Mouse (Mus musculus): ENCODE measurements at regions not wholly inside any gene's neighbourhood (a gene's known extent, or its start where the extent isn't known, plus 50 kb on each side); places are given as distances from the start of the nearest gene placed in this dataset.
A peak's percentile ranks its signal among the peaks of the same experiment; 100 is the strongest.

DNA sequence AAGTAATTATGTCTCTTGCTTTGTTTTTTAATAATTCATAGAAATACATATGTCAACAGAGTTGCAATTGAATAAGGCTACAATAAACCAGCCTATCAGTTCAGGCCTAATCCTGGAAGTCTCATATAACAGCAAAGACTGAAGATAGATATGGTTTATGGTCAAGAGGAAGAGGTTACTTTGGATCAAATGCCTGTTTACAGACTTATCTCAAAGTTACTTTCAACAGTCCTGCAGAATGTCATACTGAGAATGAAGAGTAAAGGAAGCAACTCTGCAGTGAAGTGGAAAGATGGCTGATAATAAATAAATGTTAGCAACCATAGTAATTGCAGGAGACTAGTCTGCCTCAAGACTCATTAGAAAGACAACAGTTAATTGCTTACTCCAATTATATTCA, 684.8 kb upstream of the Vstm2a start:
- DNase-seq (ENCODE audit: low spot score in 2 of 2), result no peak

DNA sequence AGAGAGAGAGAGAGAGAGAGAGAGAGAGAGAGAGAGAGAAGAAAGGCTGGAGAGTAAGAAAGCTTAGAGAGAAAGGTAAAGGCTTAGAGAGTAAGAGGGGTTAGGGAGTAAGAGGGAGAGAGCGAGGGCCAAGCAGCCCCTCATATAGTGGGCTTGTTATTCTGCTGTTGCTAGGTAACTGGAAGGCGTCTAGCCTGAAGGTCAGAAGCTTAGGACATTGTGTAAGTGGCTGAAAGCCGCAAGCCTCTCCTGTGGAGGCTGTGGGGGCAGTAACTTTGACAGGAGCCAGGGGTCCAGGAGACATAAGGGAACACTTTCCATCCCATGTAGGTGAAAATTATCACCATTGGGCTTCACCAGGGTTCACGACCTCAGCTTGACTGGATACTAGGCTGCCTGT, 637.6 kb upstream of the Vstm2a start:
- no peak for DNase-seq (ENCODE audit: low spot score in 2 of 2)

DNA sequence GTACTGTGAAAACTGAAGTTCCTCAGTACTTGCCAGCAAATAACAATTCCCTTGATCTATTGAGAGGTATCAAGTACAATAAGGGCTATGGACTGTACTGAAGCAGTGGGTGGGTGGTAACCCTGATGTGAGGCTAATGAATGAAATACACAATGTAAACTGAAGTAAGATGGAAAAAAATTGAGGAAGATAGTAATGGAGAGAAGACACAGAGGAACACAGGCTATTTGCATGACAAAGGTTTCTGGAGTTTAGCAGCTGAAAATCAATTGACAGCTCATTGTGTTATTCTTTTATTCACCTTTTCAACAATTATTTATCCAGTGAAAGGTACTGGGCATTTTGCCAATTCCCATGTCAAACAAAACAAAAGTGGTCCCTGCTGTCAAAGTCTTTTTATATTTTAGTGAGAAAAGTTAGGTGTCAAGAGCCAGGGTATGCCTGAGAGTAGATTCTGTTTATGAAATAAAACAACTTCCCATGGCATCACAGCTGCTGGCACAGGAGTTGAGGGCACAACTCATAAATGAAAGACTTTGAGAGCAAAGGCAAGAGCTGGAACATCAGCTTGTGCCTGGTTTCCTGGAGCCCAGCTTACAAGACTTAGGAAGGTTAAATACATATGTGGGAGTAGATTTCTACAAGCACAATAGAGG, 608.4 kb upstream of the Vstm2a start:
- DNase-seq (ENCODE audit: low spot score in 2 of 2), result no peak

DNA sequence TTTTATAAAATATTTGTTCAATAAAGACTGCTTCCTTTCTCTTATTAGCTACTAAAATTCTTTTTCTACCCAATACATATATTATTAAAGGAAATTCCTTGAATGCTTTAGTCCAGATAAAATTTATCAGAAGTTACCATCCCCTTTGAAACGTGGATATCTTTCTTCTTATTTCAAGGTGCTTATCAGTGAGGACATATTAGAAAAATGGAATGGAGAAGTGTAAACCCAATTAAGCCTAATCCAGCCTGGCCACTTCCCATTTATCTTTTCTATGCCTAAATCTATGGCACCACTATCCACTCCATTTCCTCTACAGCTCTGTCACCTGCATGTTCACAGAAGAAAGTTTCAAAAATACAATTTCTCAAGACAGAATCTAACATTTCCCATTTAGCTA, 568.5 kb upstream of the Vstm2a start:
- DNase-seq (ENCODE audit: low spot score in 2 of 2), result no peak

DNA sequence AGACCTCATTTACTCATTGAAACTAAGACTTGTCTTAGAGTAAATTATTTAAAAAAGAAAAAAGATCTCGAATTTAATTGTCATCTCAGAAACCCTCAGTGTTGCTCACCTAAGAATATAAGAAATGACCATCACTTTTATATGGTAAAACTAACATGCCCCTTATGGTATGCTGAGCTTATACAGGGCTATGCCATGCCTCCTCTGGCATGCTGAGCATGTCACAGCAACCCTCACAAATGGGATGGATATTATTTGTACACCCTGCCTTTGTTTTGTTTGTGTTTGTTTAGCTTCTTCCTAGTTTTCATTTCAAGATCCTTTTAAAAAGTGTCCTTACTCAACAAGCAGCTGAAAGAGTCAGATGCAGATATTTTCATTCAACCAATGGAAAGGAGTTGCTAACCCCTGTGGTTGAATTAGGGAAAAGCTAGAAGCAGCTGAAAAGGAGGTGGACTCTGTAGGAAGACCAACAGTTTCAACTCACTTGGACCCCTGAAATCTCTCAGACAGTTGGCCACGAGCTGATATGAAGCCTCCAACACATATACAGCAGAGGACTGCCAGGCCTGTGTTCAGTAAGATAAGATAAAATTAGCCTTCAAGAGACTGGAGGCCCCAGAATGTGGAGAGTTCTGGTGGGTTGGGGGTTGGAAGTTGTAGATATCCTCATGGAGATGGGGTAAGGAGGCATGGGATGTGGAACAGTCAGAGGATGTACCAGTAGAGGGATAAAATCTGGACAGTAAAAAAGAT, 559.3 kb upstream of the Vstm2a start:
- no peak for DNase-seq (ENCODE audit: low spot score in 2 of 2)

DNA sequence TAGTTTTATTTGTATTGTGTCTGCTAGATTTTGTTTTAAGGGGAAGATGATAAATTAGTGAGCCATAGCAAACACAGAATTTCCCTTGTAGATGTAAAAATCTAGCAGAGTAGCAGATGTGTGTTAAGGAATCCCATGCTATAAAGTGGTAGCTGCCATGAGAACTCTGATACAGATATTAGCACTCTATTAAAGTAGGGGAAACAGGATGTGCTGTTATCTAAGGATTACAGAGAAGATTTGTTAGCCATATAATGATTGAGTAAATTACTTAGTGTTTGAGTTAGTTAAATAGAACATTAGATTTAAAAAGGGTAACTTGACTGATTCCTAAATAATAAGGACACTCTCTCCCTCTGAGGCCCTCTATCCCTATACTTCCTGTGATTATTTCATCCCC, 541.5 kb upstream of the Vstm2a start:
- no peak for DNase-seq (ENCODE audit: low spot score in 2 of 2)

DNA sequence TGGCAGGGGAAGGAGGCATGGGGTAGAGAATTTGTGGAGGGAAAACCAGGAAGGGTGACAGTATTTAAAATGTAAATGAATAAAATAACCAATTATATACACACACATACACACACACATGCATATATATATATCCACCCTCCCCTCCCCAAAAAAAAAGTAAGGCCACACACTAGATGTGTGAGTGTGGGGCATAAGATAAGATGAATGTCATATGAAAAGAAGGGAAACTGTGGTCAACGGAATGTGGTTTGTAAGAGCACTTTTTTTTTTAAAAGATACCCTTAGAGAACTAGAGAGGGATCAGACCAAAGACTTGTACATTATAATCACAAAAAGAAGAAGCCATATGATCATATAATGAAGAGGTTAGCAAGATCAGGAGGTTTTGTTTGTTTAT, 540.0 kb upstream of the Vstm2a start:
- DNase-seq (ENCODE audit: low spot score in 2 of 2), result no peak

DNA sequence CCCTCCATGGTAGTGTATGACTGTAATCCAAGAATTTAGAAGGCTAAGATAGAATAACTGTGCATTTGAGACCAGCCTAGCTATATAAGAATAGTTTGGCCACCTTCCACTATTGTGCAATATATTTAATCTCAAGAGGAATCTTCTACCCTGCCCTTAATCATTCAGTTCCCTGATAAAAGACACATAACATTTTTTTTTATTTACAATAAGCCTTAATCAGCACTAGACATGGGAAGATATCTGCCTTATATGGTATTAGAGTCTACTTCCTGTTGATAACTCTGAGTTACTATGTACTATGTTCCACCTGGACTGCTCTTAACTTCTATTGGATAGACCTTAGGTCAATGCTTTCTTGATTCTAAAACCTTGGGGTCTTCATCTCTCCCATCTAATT, 519.9 kb upstream of the Vstm2a start:
- no peak for DNase-seq (ENCODE audit: low spot score in 2 of 2)

DNA sequence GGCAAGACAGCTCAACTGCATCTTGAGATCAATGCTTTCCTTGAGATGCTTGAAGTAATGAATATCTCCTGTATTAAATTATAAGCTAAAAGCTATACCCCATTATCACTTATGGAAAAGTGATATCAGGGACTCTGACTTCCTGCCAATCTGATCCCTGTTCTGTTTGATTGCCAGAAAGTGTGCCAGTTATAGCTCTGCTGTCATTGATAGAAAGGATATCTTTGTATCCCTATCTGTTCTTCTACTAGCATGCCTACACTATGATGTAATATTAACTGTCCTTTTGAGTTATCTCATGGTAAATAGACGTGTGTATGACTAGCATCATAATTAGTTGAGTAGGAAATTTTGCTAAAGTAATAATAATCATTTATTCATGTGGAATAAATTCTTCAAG, 501.5 kb upstream of the Vstm2a start:
- no peak for DNase-seq (ENCODE audit: low spot score in 2 of 2)

DNA sequence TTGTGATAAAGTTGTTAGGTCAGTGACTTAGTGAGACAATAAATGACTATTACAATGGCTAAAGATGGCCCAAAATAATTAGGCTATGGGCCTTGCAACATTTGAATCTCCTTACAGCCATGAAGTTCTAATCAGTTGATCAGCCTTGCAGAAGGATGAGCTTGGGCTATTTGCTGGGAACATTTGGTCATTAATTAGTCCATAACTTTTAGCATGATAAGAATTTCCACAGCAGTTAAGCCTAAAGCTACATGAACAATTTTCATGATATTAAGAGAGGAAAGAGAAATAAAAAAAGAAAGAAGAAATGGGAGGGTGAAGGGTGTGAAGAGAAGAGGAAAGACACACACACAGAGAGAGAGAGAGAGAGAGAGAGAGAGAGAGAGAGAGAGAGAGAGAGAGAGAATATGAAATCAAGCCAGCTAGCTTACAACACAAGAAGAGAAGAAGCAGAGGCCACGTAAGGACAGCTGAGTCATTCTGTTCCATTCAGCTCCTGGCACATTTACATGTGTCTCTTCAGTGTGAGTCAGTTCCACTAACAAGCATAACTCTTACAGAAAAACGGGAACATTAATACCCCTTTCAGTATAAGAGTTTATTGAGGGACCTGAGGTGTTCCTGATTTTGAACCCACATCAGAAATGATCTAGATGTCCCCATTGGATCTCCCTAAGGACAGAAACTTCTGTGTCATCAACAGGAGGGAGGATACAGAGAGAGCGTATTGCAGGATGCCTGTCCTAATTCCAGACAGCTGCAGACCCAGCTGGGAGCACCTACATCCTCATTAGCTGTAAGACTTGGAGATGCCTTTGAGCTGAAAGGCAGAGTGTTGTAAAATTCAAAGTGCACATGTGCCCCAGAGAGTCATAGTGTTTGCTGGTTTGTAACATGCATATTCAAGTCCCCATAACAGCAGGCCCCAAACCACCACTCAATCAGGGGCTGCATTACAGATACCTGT, 487.6 kb upstream of the Vstm2a start:
- DNase-seq (ENCODE audit: low spot score in 2 of 2), result peak; percentile 43 to 66

Data from right cerebral cortex, adult 2 months (tissue).